Mouse (Mus musculus): ENCODE data around the gene Otud5. TPM values are rescaled to one million over a fixed set of nuclear protein-coding genes. Genes with fewer than 3 reads are reported as not detected.
"Not testable (repeated sequence)": the region's sequence is repeated elsewhere in the genome, so short reads cannot be mapped to it uniquely, and the experiment has no call there.

Gene Otud5
- polyA plus RNA-seq (2015; fragmentation: Nextera tagmentation; extraction: Ambion mirVana): 44.3 and 44.7 TPM in 2 replicates

- 13% methylated on average over 74 of the region's 74 CpGs for WGBS
- no peaks in the 10 kb centered on the region for H3K9me3 ChIP-seq
- H3K4me3 ChIP-seq (replicated peaks): peak within 1 kb of the TSS; percentile 67
- no peaks in the 10 kb centered on the region for H3K36me3 ChIP-seq
- ATAC-seq (ENCODE audit: insufficient read depth, low FRiP score, low read depth): peak; percentile 96
- peak within 1 kb of the TSS; percentile 68 for H3K9ac ChIP-seq
- H3K4me2 ChIP-seq: peak within 1 kb of the TSS; percentile 60
- no peaks in the 10 kb centered on the region for H3K27me3 ChIP-seq (replicated peaks)
- H3K27ac ChIP-seq: peak within 1 kb of the TSS; percentile 95
- no peaks in the 10 kb centered on the region for H3K4me1 ChIP-seq
These were observed at the start of gene Otud5 for GRCm38 (mm10) chrX:7841163-7842162. TSS of gene Otud5 (plus strand) at chrX:7841364.

- H3K4me1 ChIP-seq: no peaks in the 10 kb centered on the region
- no peak overlapping the region for H3K9ac ChIP-seq
- 40% methylated on average over 3 of the region's 3 CpGs for WGBS
- H3K36me3 ChIP-seq: no peaks in the 10 kb centered on the region
- no peak overlapping the region for H3K27ac ChIP-seq
- ATAC-seq (ENCODE audit: insufficient read depth, low FRiP score, low read depth): no peak
- no peaks in the 10 kb centered on the region for H3K27me3 ChIP-seq (replicated peaks)
- no peak overlapping the region for H3K4me2 ChIP-seq
- H3K9me3 ChIP-seq: no peaks in the 10 kb centered on the region
- no peak overlapping the region for H3K4me3 ChIP-seq (replicated peaks)
These were observed 47.8 kb upstream of the Otud5 start for GRCm38 (mm10) chrX:7793361-7793760.

- 27% methylated on average over 7 of the region's 7 CpGs for WGBS
- H3K36me3 ChIP-seq: no peaks in the 10 kb centered on the region
- no peak overlapping the region for H3K9ac ChIP-seq
- ATAC-seq (ENCODE audit: insufficient read depth, low FRiP score, low read depth): no peak
- H3K27ac ChIP-seq: no peak overlapping the region
- H3K4me3 ChIP-seq (replicated peaks): no peak overlapping the region
- no peaks in the 10 kb centered on the region for H3K4me1 ChIP-seq
- H3K27me3 ChIP-seq (replicated peaks): no peaks in the 10 kb centered on the region
- no peak overlapping the region for H3K4me2 ChIP-seq
- no peaks in the 10 kb centered on the region for H3K9me3 ChIP-seq
These were observed 46.1 kb upstream of the Otud5 start for GRCm38 (mm10) chrX:7795016-7795415.

- Histone ChIP-seq H3K4me2 (no peak overlapping the region), H3K9me3 (no peaks in the 10 kb centered on the region), H3K27me3 (replicated peaks) (no peaks in the 10 kb centered on the region), H3K36me3 (no peaks in the 10 kb centered on the region), H3K4me3 (replicated peaks) (no peak overlapping the region), H3K9ac (no peak overlapping the region), H3K27ac (no peak overlapping the region), H3K4me1 (no peaks in the 10 kb centered on the region)
- no peak for ATAC-seq (ENCODE audit: insufficient read depth, low FRiP score, low read depth)
- WGBS: 64% methylated on average over 3 of the region's 3 CpGs
These were observed 43.8 kb upstream of the Otud5 start for GRCm38 (mm10) chrX:7797327-7797726.

GRCm38 (mm10) chrX:7802157-7802556, 39.0 kb upstream of the Otud5 start:
- WGBS: 85% methylated on average over 2 of the region's 2 CpGs
- H3K36me3 ChIP-seq; H3K27me3 ChIP-seq (replicated peaks); H3K9me3 ChIP-seq; H3K4me3 ChIP-seq (replicated peaks); ATAC-seq (ENCODE audit: insufficient read depth, low FRiP score, low read depth); H3K27ac ChIP-seq; H3K4me1 ChIP-seq; H3K9ac ChIP-seq; H3K4me2 ChIP-seq: not testable (repeated sequence)

GRCm38 (mm10) chrX:7815016-7815415, 26.1 kb upstream of the Otud5 start:
- not testable (repeated sequence) for H3K9ac ChIP-seq; H3K9me3 ChIP-seq; H3K4me2 ChIP-seq; H3K36me3 ChIP-seq; ATAC-seq (ENCODE audit: insufficient read depth, low FRiP score, low read depth); H3K4me3 ChIP-seq (replicated peaks); H3K4me1 ChIP-seq; H3K27ac ChIP-seq; H3K27me3 ChIP-seq (replicated peaks)
- WGBS: 52% methylated on average over 8 of the region's 8 CpGs

- 22% methylated on average over 21 of the region's 24 CpGs for WGBS
- Histone ChIP-seq H3K4me1 (peaks cover 4% of the 10 kb centered on the region; the same call in 1 of the 2 replicates), H3K9me3 (no peaks in the 10 kb centered on the region), H3K27ac (no peak within 1 kb of the TSS), H3K27me3 (replicated peaks) (no peaks in the 10 kb centered on the region), H3K4me2 (peak within 1 kb of the TSS; percentile 57), H3K9ac (no peak within 1 kb of the TSS), H3K4me3 (replicated peaks) (peak within 1 kb of the TSS; percentile 42), H3K36me3 (no peaks in the 10 kb centered on the region)
- peak; percentile 37; the same call in 1 of the 2 replicates for ATAC-seq (ENCODE audit: insufficient read depth, low FRiP score, low read depth)
These were observed 19.0 kb upstream of the Otud5 start, which contains the start of gene Kcnd1 for GRCm38 (mm10) chrX:7821865-7822779. TSS of gene Kcnd1 (plus strand) at chrX:7822289.

- no peak for ATAC-seq (ENCODE audit: insufficient read depth, low FRiP score, low read depth)
- H3K9ac ChIP-seq: no peak overlapping the region
- H3K27me3 ChIP-seq (replicated peaks): no peaks in the 10 kb centered on the region
- 76% methylated on average over 1 of the region's 1 CpGs for WGBS
- H3K4me3 ChIP-seq (replicated peaks): no peak overlapping the region
- H3K9me3 ChIP-seq: no peaks in the 10 kb centered on the region
- H3K27ac ChIP-seq: no peak overlapping the region
- H3K36me3 ChIP-seq: no peaks in the 10 kb centered on the region
- no peaks in the 10 kb centered on the region for H3K4me1 ChIP-seq
- no peak overlapping the region for H3K4me2 ChIP-seq
These were observed 4.0 kb upstream of the Otud5 start for GRCm38 (mm10) chrX:7837146-7837545.

- H3K27me3 ChIP-seq (replicated peaks): no peaks in the 10 kb centered on the region
- no peaks in the 10 kb centered on the region for H3K9me3 ChIP-seq
- peak overlapping the region; percentile 95; the same call in 1 of the 2 replicates for H3K27ac ChIP-seq
- ATAC-seq (ENCODE audit: insufficient read depth, low FRiP score, low read depth): no peak
- no peak overlapping the region for H3K9ac ChIP-seq
- peak overlapping the region; percentile 31 for H3K4me3 ChIP-seq (replicated peaks)
- H3K36me3 ChIP-seq: no peaks in the 10 kb centered on the region
- peak overlapping the region; percentile 50 for H3K4me2 ChIP-seq
- H3K4me1 ChIP-seq: no peaks in the 10 kb centered on the region
- 8% methylated on average over 7 of the region's 7 CpGs for WGBS
These were observed 362 bp upstream of the Otud5 start for GRCm38 (mm10) chrX:7840842-7841162.

- H3K9ac ChIP-seq: peak overlapping the region; percentile 68
- no peaks in the 10 kb centered on the region for H3K36me3 ChIP-seq
- 18% methylated on average over 41 of the region's 42 CpGs for WGBS
- peak overlapping the region; percentile 87 for H3K27ac ChIP-seq
- H3K4me3 ChIP-seq (replicated peaks): peak overlapping the region; percentile 67
- no peaks in the 10 kb centered on the region for H3K9me3 ChIP-seq
- H3K4me2 ChIP-seq: peak overlapping the region; percentile 60
- no peaks in the 10 kb centered on the region for H3K27me3 ChIP-seq (replicated peaks)
- ATAC-seq (ENCODE audit: insufficient read depth, low FRiP score, low read depth): no peak
- H3K4me1 ChIP-seq: no peaks in the 10 kb centered on the region
These were observed 1.2 kb downstream of the Otud5 start for GRCm38 (mm10) chrX:7842318-7842717.

- no peak overlapping the region for H3K9ac ChIP-seq
- no peaks in the 10 kb centered on the region for H3K4me1 ChIP-seq
- H3K36me3 ChIP-seq: no peaks in the 10 kb centered on the region
- H3K9me3 ChIP-seq: no peaks in the 10 kb centered on the region
- no peaks in the 10 kb centered on the region for H3K27me3 ChIP-seq (replicated peaks)
- ATAC-seq (ENCODE audit: insufficient read depth, low FRiP score, low read depth): no peak
- no peak overlapping the region for H3K4me2 ChIP-seq
- no peak overlapping the region for H3K27ac ChIP-seq
- 80% methylated on average over 2 of the region's 2 CpGs for WGBS
- no peak overlapping the region for H3K4me3 ChIP-seq (replicated peaks)
These were observed 6.7 kb downstream of the Otud5 start for GRCm38 (mm10) chrX:7847845-7848244.

GRCm38 (mm10) chrX:7854578-7854977, 13.4 kb downstream of the Otud5 start:
- Histone ChIP-seq H3K27me3 (replicated peaks) (no peaks in the 10 kb centered on the region), H3K9ac (no peak overlapping the region), H3K4me3 (replicated peaks) (no peak overlapping the region), H3K27ac (no peak overlapping the region), H3K4me2 (no peak overlapping the region), H3K36me3 (no peaks in the 10 kb centered on the region), H3K4me1 (no peaks in the 10 kb centered on the region), H3K9me3 (no peaks in the 10 kb centered on the region)
- no peak for ATAC-seq (ENCODE audit: insufficient read depth, low FRiP score, low read depth)
- 39% methylated on average over 2 of the region's 2 CpGs for WGBS

All from stomach, embryonic 15.5 days (tissue).